In the genomic region with DNA sequence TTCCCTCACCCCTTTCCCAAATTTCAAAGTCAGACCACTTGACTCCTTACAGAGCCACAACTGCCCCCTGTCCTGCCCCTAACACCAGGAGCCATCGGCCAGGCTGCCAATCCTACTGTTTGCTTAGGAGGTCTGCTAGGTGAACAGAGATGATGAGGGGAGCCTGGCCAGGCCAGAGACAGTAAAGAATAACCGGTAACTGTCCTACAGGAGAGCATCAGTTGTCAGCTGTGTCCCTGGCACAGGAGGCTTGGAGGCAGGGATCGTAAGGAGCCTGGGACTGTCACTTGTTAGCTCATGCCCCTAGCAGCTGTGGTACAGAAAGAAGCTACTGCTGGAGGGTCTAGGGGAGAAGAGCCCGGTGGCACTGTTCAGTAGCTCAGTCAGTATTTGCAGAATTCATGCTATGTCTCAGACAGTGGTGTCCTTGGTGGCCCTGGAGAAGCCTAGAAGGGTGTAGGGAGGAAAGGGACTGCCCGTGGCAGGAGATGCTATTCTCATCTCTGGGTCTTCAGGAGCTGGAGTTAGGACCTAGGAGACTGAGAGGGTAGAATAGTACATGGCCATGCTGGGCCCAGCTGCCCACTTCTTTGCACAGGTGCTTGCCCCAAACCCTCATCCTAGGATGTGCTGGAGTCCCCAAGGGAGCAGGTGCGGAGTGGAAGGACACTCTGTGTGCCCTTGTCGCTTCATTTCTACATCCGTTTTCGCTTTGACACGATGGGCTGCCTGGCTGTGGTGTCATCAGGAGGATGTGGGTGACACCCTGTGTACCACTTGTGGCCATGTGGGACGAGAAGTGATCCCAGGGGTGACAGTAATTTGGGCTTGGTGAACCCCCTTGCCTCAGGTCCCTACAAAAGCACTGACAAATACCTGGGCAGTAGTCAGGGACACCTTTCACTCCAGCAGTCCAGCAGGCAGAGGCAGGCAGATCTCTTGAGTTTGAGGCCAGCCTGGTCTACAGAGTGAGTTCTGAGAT, we compare ENCODE assay signal across 8 mouse cellular contexts. TPM values are rescaled to one million over a fixed set of nuclear protein-coding genes. Genes with fewer than 3 reads are reported as not detected.
A peak's percentile ranks its signal among the peaks of the same experiment; 100 is the strongest.
DNase-seq lines count a peak whose midpoint lies in the region; ATAC-seq and TF ChIP-seq lines count a peak whose summit lies in the region.

No protein-coding gene starts in this region.

- H3K4me1 ChIP-seq in forebrain, postnatal 0 days (ENCODE audit: insufficient read depth): peaks cover 20% of the 10 kb centered on the region
- H3K4me1 ChIP-seq in forebrain, embryonic 16.5 days (replicated peaks; ENCODE audit: control insufficient read depth, insufficient read depth, low read length): peaks cover 31% of the 10 kb centered on the region
- H3K4me1 ChIP-seq in midbrain, embryonic 13.5 days (replicated peaks): peaks cover 38% of the 10 kb centered on the region
- H3K4me1 ChIP-seq in midbrain, embryonic 11.5 days (ENCODE audit: control insufficient read depth, insufficient read depth, low read length): peaks cover 30% of the 10 kb centered on the region
- H3K4me1 ChIP-seq in liver, embryonic 15.5 days (replicated peaks): peaks cover 51% of the 10 kb centered on the region

- H3K36me3 ChIP-seq in forebrain, postnatal 0 days (ENCODE audit: insufficient read depth): peaks cover 36% of the 10 kb centered on the region
- no peaks in the 10 kb centered on the region for H3K36me3 ChIP-seq in forebrain, embryonic 16.5 days (ENCODE audit: control insufficient read depth, insufficient read depth)
- peaks cover 53% of the 10 kb centered on the region for H3K36me3 ChIP-seq in midbrain, embryonic 13.5 days
- peaks cover 7% of the 10 kb centered on the region for H3K36me3 ChIP-seq in midbrain, embryonic 11.5 days (ENCODE audit: control insufficient read depth, insufficient read depth, low read length)
- peaks cover 27% of the 10 kb centered on the region; the same call in 1 of the 2 replicates for H3K36me3 ChIP-seq in liver, embryonic 15.5 days (replicated peaks)

- TF ChIP-seq CTCF in forebrain, postnatal 0 days (IDR thresholded peaks at IDR 0.05; ENCODE audit: low read depth): no peak

- no peak for DNase-seq in forebrain, postnatal 0 days
- DNase-seq in midbrain, embryonic 11.5 days (ENCODE audit: low spot score, missing footprints): no peak
- peak; percentile 31 for DNase-seq in thymus, postnatal 25 days
- no peak for DNase-seq in frontal cortex, postnatal 14 days (ENCODE audit: low spot score in 2 of 2)
- DNase-seq in left cerebral cortex, adult 8-10 months (ENCODE audit: low spot score in 2 of 2): no peak

- no peaks in the 10 kb centered on the region for H3K9me3 ChIP-seq in forebrain, postnatal 0 days (ENCODE audit: low read length)
- H3K9me3 ChIP-seq in forebrain, embryonic 16.5 days (ENCODE audit: control insufficient read depth, low read length): no peaks in the 10 kb centered on the region
- H3K9me3 ChIP-seq in midbrain, embryonic 13.5 days: no peaks in the 10 kb centered on the region
- no peaks in the 10 kb centered on the region for H3K9me3 ChIP-seq in midbrain, embryonic 11.5 days (ENCODE audit: control insufficient read depth, low read length)
- H3K9me3 ChIP-seq in liver, embryonic 15.5 days (replicated peaks): no peaks in the 10 kb centered on the region

- no peak for ATAC-seq in forebrain, postnatal 0 days
- no peak for ATAC-seq in forebrain, embryonic 16.5 days
- no peak for ATAC-seq in midbrain, embryonic 13.5 days
- ATAC-seq in midbrain, embryonic 11.5 days (ENCODE audit: low FRiP score): no peak
- no peak for ATAC-seq in liver, embryonic 15.5 days (ENCODE audit: insufficient read depth)

- peak overlapping the region; percentile 98; the same call in 1 of the 2 replicates for H3K4me2 ChIP-seq in forebrain, postnatal 0 days (ENCODE audit: low read depth)
- no peak overlapping the region for H3K4me2 ChIP-seq in forebrain, embryonic 16.5 days (ENCODE audit: low read length)
- peak overlapping the region; percentile 91 for H3K4me2 ChIP-seq in midbrain, embryonic 13.5 days (replicated peaks)
- no peak overlapping the region for H3K4me2 ChIP-seq in midbrain, embryonic 11.5 days
- peak overlapping the region; percentile 100 for H3K4me2 ChIP-seq in liver, embryonic 15.5 days

- H3K27me3 ChIP-seq in forebrain, postnatal 0 days (ENCODE audit: insufficient read depth, low read length): no peaks in the 10 kb centered on the region
- H3K27me3 ChIP-seq in forebrain, embryonic 16.5 days (replicated peaks; ENCODE audit: control insufficient read depth, insufficient read depth, low read length): no peaks in the 10 kb centered on the region
- no peaks in the 10 kb centered on the region for H3K27me3 ChIP-seq in midbrain, embryonic 13.5 days
- no peaks in the 10 kb centered on the region for H3K27me3 ChIP-seq in midbrain, embryonic 11.5 days (ENCODE audit: control insufficient read depth, insufficient read depth, low read length)
- peaks cover 19% of the 10 kb centered on the region for H3K27me3 ChIP-seq in liver, embryonic 15.5 days

- H3K4me3 ChIP-seq in forebrain, postnatal 0 days (ENCODE audit: low read depth, low read length): no peak overlapping the region
- no peak overlapping the region for H3K4me3 ChIP-seq in forebrain, embryonic 16.5 days (replicated peaks; ENCODE audit: low read length)
- H3K4me3 ChIP-seq in midbrain, embryonic 13.5 days (replicated peaks): no peak overlapping the region
- no peak overlapping the region for H3K4me3 ChIP-seq in midbrain, embryonic 11.5 days (ENCODE audit: low read depth, low read length)
- no peak overlapping the region for H3K4me3 ChIP-seq in liver, embryonic 15.5 days (replicated peaks)

- 97% methylated on average over 11 of the region's 11 CpGs for WGBS in forebrain, postnatal 0 days
- WGBS in forebrain, embryonic 16.5 days: 94% methylated on average over 11 of the region's 11 CpGs
- WGBS in midbrain, embryonic 13.5 days: 95% methylated on average over 11 of the region's 11 CpGs
- WGBS in midbrain, embryonic 11.5 days: 92% methylated on average over 11 of the region's 11 CpGs
- WGBS in liver, embryonic 15.5 days (ENCODE audit: insufficient replicate concordance): 77% methylated on average over 11 of the region's 11 CpGs

- H3K27ac ChIP-seq in forebrain, postnatal 0 days (ENCODE audit: low read depth, low read length): no peak overlapping the region
- H3K27ac ChIP-seq in forebrain, embryonic 16.5 days (ENCODE audit: low read length): no peak overlapping the region
- H3K27ac ChIP-seq in midbrain, embryonic 13.5 days: no peak overlapping the region
- no peak overlapping the region for H3K27ac ChIP-seq in midbrain, embryonic 11.5 days (ENCODE audit: low read depth, low read length)
- H3K27ac ChIP-seq in liver, embryonic 15.5 days (replicated peaks): 0 out of 2 replicates have a peak overlapping the region, but pooled peaks have one; percentile 29

- H3K9ac ChIP-seq in forebrain, postnatal 0 days: no peak overlapping the region
- no peak overlapping the region for H3K9ac ChIP-seq in forebrain, embryonic 16.5 days (replicated peaks; ENCODE audit: low read depth, low read length)
- H3K9ac ChIP-seq in midbrain, embryonic 13.5 days (replicated peaks): peak overlapping the region; percentile 47; the same call in 1 of the 2 replicates
- no peak overlapping the region for H3K9ac ChIP-seq in midbrain, embryonic 11.5 days (ENCODE audit: low read length)
- H3K9ac ChIP-seq in liver, embryonic 15.5 days: no peak overlapping the region

RNA-seq across cellular contexts. Expression of a gene that starts 4.3 kb away (rescaled TPM):
- total RNA-seq in forebrain, postnatal 0 days (2014; rRNA removed): 43.5 and 44.5 TPM in 2 replicates
- polyA plus RNA-seq in forebrain, postnatal 0 days (2015; fragmentation: Nextera tagmentation; extraction: Ambion mirVana): 16.5 and 16.7 TPM in 2 replicates
- polyA plus RNA-seq in forebrain, embryonic 16.5 days (2015; fragmentation: Nextera tagmentation; extraction: Ambion mirVana): 9.0 and 10.3 TPM in 2 replicates
- polyA plus RNA-seq in midbrain, embryonic 13.5 days (2015; fragmentation: Nextera tagmentation; extraction: Ambion mirVana): 9.0 and 9.4 TPM in 2 replicates
- polyA plus RNA-seq in midbrain, embryonic 11.5 days (2014; fragmentation: Nextera tagmentation; extraction: Ambion mirVana): 16.1 and 17.0 TPM in 2 replicates
- polyA plus RNA-seq in liver, embryonic 15.5 days (2015; fragmentation: Nextera tagmentation; extraction: Ambion mirVana): 3.4 and 5.1 TPM in 2 replicates
- 100 to 1,000 TPM in 1 of 4 experiments, 10 to 100 TPM in 3; 89.5 to 103 (median 93.0) TPM for total RNA-seq in left cerebral cortex, adult 8-10 months (2022)

RNA-seq across cellular contexts. Expression of a gene that starts 56.5 kb away (rescaled TPM):
- total RNA-seq in forebrain, postnatal 0 days (2014; rRNA removed): 890 and 984 TPM in 2 replicates
- polyA plus RNA-seq in forebrain, postnatal 0 days (2015; fragmentation: Nextera tagmentation; extraction: Ambion mirVana): 678 and 804 TPM in 2 replicates
- polyA plus RNA-seq in forebrain, embryonic 16.5 days (2015; fragmentation: Nextera tagmentation; extraction: Ambion mirVana): 564 and 591 TPM in 2 replicates
- polyA plus RNA-seq in midbrain, embryonic 13.5 days (2015; fragmentation: Nextera tagmentation; extraction: Ambion mirVana): 676 and 681 TPM in 2 replicates
- polyA plus RNA-seq in midbrain, embryonic 11.5 days (2014; fragmentation: Nextera tagmentation; extraction: Ambion mirVana): 867 and 874 TPM in 2 replicates
- 454 and 516 TPM in 2 replicates for polyA plus RNA-seq in liver, embryonic 15.5 days (2015; fragmentation: Nextera tagmentation; extraction: Ambion mirVana)
- total RNA-seq in left cerebral cortex, adult 8-10 months (2022): 100 to 1,000 TPM; 266 to 312 (median 299) TPM

Comparison
In these comparisons a context has a peak if more than half of its experiments do, and no peak if none do; other contexts are left out.
1. H3K4me2 ChIP-seq: peak in forebrain, postnatal 0 days (single experiment), midbrain, embryonic 13.5 days (single experiment) and liver, embryonic 15.5 days (single experiment); none in forebrain, embryonic 16.5 days (single experiment) and midbrain, embryonic 11.5 days (single experiment).